Mouse (Mus musculus): ENCODE data around the gene Dedd2. TPM values are rescaled to one million over a fixed set of nuclear protein-coding genes. Genes with fewer than 3 reads are reported as not detected.

Dedd2 gene
- total RNA-seq, 2 experiments from 2014 or later = 9.3 to 9.4 TPM

GRCm38 (mm10) chr7:25180512-25180911, 39.9 kb downstream of the Dedd2 start:
- Histone ChIP-seq H3K27ac (no peak overlapping the region), H3K4me3 (no peak overlapping the region)
- no peak for DNase-seq
- intact Hi-C loops (cut with DNase I) = no loop called here
- TF ChIP-seq CTCF (IDR thresholded peaks at IDR 0.05) = no peak

GRCm38 (mm10) chr7:25179606-25180161, 40.7 kb downstream of the Dedd2 start, which contains the start of gene Pou2f2:
Gene Pou2f2, minus strand, starts transcription at chr7:25179726.
- peak; percentile 81 for DNase-seq
- intact Hi-C loops (cut with DNase I) = no loop called here
- Histone ChIP-seq H3K4me3 (peak within 1 kb of the TSS; percentile 76), H3K27ac (no peak within 1 kb of the TSS)
- peak; percentile 55 for TF ChIP-seq CTCF (IDR thresholded peaks at IDR 0.05)

GRCm38 (mm10) chr7:25178787-25179605, 41.4 kb downstream of the Dedd2 start:
- peak overlapping the region; percentile 76 for H3K4me3 ChIP-seq
- no peak for DNase-seq
- H3K27ac ChIP-seq = no peak overlapping the region
- intact Hi-C loops (cut with DNase I) = no loop called here
- no peak for TF ChIP-seq CTCF (IDR thresholded peaks at IDR 0.05)

DNA sequence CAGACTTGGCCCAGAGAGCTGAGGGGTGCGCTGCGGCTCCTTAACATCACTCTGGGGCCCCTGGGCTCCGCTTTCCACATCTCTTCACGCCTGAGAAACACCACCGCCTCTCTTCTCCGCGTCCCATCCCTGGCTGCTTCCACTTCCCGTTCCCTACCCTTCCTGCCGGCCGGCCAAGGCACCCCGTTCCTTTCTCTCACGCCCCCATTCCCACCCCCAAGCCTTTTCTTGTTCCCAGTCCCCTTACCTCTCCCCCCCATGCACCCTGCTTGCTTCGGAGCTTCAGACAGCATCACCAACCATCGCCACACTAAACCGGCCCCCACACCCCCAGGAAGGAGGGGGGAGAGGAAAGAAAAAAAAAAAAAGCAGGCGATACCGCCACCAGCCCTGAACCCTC, 42.1 kb downstream of the Dedd2 start:
- no peak for DNase-seq
- H3K4me3 ChIP-seq = peak overlapping the region; percentile 76
- H3K27ac ChIP-seq = no peak overlapping the region
- intact Hi-C loops (cut with DNase I) = no loop called here
- no peak for TF ChIP-seq CTCF (IDR thresholded peaks at IDR 0.05)

DNA sequence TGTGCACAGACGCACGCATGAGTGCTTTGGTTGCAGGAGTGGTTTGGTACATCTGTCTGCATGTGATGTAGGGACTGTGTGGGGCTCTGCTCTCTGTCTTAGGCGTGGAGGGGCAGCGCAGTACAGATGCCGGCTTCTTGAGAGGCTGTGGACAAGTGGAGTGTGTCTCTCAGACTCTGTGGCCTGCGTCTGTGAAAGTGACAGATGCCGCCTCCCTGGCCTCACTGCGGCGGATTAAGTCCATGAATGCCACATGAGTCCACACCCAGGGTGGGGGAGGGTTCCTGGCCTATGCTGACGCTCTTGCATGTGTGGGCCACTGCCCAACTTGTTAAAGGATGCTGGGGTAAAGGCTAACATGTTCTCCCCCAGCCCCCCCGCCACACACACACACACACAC, 46.1 kb downstream of the Dedd2 start:
- no peak overlapping the region for H3K27ac ChIP-seq
- intact Hi-C loops (cut with DNase I) = no loop called here
- TF ChIP-seq CTCF (IDR thresholded peaks at IDR 0.05) = no peak
- no peak for DNase-seq
- H3K4me3 ChIP-seq = no peak overlapping the region

DNA sequence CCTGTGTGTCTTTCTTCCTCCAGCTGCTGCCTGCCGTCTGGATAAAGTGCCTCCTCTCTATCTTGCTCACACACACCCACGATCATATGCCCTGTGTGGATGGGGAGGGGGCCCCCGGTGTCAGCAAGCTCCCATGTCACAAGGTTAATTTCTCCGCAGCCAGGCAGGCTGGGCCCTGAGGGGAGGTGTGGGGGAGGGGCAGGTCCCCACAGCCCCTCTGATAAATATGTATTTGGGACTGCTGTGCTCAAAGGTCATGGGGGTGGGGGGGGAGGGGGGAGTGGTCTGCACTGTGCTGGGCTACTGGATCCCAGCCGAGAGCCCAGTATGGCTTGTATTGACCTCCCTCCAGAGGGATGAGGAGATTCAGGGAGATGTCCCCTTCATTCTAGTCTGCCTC, 47.7 kb downstream of the Dedd2 start:
- intact Hi-C loops (cut with DNase I) = no loop called here
- no peak for TF ChIP-seq CTCF (IDR thresholded peaks at IDR 0.05)
- Histone ChIP-seq H3K27ac (no peak overlapping the region), H3K4me3 (no peak overlapping the region)
- no peak for DNase-seq

- TF ChIP-seq CTCF (IDR thresholded peaks at IDR 0.05) = no peak
- intact Hi-C loops (cut with DNase I) = no loop called here
- Histone ChIP-seq H3K27ac (no peak overlapping the region), H3K4me3 (no peak overlapping the region)
- DNase-seq = no peak
Observed at GRCm38 (mm10) chr7:25170583-25170982, 49.8 kb downstream of the Dedd2 start.

GRCm38 (mm10) chr7:25166106-25166505, 54.3 kb downstream of the Dedd2 start:
- no peak for TF ChIP-seq CTCF (IDR thresholded peaks at IDR 0.05)
- Histone ChIP-seq H3K27ac (no peak overlapping the region), H3K4me3 (no peak overlapping the region)
- intact Hi-C loops (cut with DNase I) = no loop called here
- DNase-seq = no peak

DNA sequence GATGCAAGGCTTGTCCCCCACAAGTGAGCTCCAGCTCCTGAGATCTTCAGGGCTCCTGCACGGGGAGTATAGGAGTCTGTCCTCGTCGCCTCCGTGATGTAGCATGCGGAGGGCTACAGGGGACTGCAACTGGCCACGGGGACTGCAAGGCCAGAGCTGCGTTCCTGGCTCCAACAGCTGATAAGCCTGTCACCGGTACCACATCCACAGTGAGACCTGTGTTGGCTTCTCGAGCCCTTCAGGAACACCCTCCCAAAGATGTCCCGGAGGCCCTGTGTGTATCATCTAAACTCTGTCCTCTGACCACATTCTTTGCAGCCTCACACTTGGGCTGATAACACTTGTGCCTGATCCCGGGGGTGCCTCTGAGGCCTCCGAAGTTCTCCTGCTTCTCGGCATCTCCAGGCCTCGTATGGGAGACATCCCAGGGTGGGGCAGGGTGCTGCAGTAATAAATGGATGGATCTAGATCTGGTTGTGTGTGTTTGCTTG, 64.2 kb downstream of the Dedd2 start:
- intact Hi-C loops (cut with DNase I) = no loop called here
- no peak overlapping the region for H3K27ac ChIP-seq
- H3K4me3 ChIP-seq = no peak overlapping the region
- DNase-seq = no peak
- TF ChIP-seq CTCF (IDR thresholded peaks at IDR 0.05) = no peak

DNA sequence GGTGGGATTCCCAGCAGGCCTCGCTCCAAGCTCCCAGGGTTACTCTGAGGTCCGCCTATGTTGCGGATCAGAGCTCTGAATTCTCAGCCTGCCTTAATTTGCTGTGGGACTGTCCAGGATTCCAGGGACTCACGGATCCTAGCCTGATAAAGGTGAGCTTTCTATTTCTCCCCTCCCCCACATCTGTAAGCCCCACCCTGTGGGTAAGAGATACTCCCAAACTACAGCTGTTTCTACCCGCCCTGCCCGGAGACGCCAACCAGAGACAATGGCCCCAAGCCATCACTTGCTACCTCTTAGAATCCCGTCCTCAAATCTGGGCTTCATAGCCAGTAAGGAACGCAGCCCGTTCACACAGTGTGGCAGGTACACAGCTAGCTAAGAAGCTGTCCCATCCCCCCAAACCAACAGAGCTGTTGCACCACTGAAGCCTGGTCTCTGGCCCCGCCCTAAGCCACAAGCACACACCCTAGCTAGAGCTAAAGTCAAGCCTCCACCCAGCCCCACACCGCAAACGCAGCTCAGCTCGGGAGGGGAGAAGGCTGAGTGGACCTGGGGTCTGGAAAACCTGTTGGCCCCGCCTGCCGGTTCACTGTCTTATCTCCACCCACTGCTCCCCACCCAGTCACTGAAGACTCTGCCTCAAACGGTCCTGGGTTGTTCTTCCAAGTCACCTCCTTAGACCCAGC, 64.8 kb downstream of the Dedd2 start:
- Histone ChIP-seq H3K27ac (no peak overlapping the region), H3K4me3 (no peak overlapping the region)
- no peak for DNase-seq
- intact Hi-C loops (cut with DNase I) = no loop called here
- no peak for TF ChIP-seq CTCF (IDR thresholded peaks at IDR 0.05)

DNA sequence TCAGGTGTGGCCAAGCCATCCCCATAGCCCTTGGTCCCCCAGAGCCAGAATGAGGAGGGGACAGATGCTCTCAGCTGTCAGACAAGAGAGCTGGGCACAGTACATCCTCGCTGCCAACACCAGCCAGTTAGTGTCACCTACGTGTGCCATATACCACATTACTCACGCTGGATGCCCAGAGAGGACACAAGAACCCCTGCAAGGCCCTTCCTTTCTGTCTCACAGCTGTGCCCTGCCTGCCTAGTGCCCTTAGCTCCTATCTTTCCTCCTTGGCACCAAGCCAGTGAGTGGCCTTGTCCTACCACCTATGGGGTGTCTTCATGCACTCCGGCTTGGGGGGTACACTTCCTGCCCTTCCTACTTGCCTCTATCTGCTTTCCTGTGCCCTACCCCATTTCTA, 65.8 kb downstream of the Dedd2 start:
- H3K4me3 ChIP-seq = no peak overlapping the region
- intact Hi-C loops (cut with DNase I) = no loop called here
- no peak overlapping the region for H3K27ac ChIP-seq
- DNase-seq = no peak
- TF ChIP-seq CTCF (IDR thresholded peaks at IDR 0.05) = no peak

DNA sequence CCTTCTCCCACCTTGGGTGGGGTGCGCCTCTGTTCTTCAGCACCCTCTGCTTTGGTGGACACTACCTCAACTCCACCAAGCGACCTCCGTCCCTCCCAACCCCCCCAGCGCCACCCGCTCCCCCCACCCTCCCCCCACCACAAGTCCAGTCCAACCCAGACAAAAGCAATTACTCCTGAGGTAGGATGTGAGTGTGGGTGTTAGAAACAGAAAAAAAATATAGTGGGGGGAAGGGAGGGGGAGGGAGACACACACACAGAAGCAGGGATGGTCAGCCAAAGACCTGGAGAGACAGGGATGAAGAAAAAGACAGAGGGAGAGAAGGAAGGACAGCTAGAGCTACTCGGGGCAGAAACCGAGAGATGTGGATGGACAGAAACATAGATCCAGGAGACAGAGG, 66.6 kb downstream of the Dedd2 start:
- no peak overlapping the region for H3K27ac ChIP-seq
- intact Hi-C loops (cut with DNase I) = no loop called here
- TF ChIP-seq CTCF (IDR thresholded peaks at IDR 0.05) = no peak

GRCm38 (mm10) chr7:25151916-25152556, 68.4 kb downstream of the Dedd2 start:
- no peak overlapping the region for H3K27ac ChIP-seq
- intact Hi-C loops (cut with DNase I) = no loop called here
- no peak for DNase-seq
- no peak overlapping the region for H3K4me3 ChIP-seq
- TF ChIP-seq CTCF (IDR thresholded peaks at IDR 0.05) = no peak

More for the DNA sequence above, 66.6 kb downstream of the Dedd2 start:
- DNase-seq = no peak
- no peak overlapping the region for H3K4me3 ChIP-seq

Measured in gastrocnemius, adult 2 months (tissue).